Comparison of ENCODE assay signal across 10 mouse cellular contexts in genomic region chr14:6757231-6757536, GRCm38 (mm10). TPM values are rescaled to one million over a fixed set of nuclear protein-coding genes. Genes with fewer than 3 reads are reported as not detected.
DNase-seq lines count a peak whose midpoint lies in the region; ATAC-seq and TF ChIP-seq lines count a peak whose summit lies in the region.
"Not testable (repeated sequence)": the region's sequence is repeated elsewhere in the genome, so short reads cannot be mapped to it uniquely, and the experiment has no call there.
"Had no signal": no experiment of that assay in that cellular context is flagged by ENCODE, and none has a peak within 500 bp of the region (broad histone marks: within the 10 kb centered on the region; RNA-seq: fewer than 3 reads in every experiment).

No protein-coding gene starts in this region.

- DNase-seq in embryonic facial prominence, embryonic 14.5 days (ENCODE audit: low spot score); liver, embryonic 11.5 days (ENCODE audit: low spot score); midbrain, embryonic 14.5 days: not testable (repeated sequence)
- DNase-seq in heart, adult 11 months, result peak; percentile 77
- DNase-seq in kidney, postnatal 14 days, result peak; percentile 1
- DNase-seq in urinary bladder, adult 2 months (ENCODE audit: low spot score), result peak; percentile 17

- not testable (repeated sequence) for H3K36me3 ChIP-seq in embryonic facial prominence, embryonic 14.5 days (ENCODE audit: control insufficient read depth, insufficient read depth, low read length); hindbrain, embryonic 13.5 days; liver, embryonic 11.5 days (ENCODE audit: control insufficient read depth, insufficient read depth, low read length); midbrain, embryonic 14.5 days (ENCODE audit: control insufficient read depth, insufficient read depth, low read length); small intestine, adult 2 months (ENCODE audit: control insufficient read depth, insufficient read depth, low read length)

- H3K9ac ChIP-seq in embryonic facial prominence, embryonic 14.5 days (ENCODE audit: low read depth, low read length), result peak overlapping the region; percentile 46; the same call in 1 of the 2 replicates
- not testable (repeated sequence) for H3K9ac ChIP-seq in hindbrain, embryonic 13.5 days; liver, embryonic 11.5 days (ENCODE audit: low read depth, low read length); midbrain, embryonic 14.5 days (replicated peaks; ENCODE audit: low read length)

- not testable (repeated sequence) for H3K27me3 ChIP-seq in embryonic facial prominence, embryonic 14.5 days (replicated peaks; ENCODE audit: control insufficient read depth, insufficient read depth, low read length); hindbrain, embryonic 13.5 days; liver, embryonic 11.5 days (replicated peaks; ENCODE audit: control insufficient read depth, insufficient read depth, low read length); midbrain, embryonic 14.5 days (ENCODE audit: control insufficient read depth, insufficient read depth, low read length); small intestine, adult 2 months (ENCODE audit: control insufficient read depth, insufficient read depth, low read length)

- H3K4me2 ChIP-seq in embryonic facial prominence, embryonic 14.5 days (ENCODE audit: low read depth, low read length), result peak overlapping the region; percentile 51; the same call in 1 of the 2 replicates
- H3K4me2 ChIP-seq in hindbrain, embryonic 13.5 days, result peak overlapping the region; percentile 31; the same call in 1 of the 2 replicates
- H3K4me2 ChIP-seq in liver, embryonic 11.5 days; midbrain, embryonic 14.5 days (ENCODE audit: low read length): not testable (repeated sequence)

- H3K9me3 ChIP-seq in embryonic facial prominence, embryonic 14.5 days (ENCODE audit: control insufficient read depth, low read length); hindbrain, embryonic 13.5 days; liver, embryonic 11.5 days (ENCODE audit: control insufficient read depth, low read length); midbrain, embryonic 14.5 days (ENCODE audit: control insufficient read depth, low read length): not testable (repeated sequence)

- H3K4me1 ChIP-seq in embryonic facial prominence, embryonic 14.5 days (ENCODE audit: control insufficient read depth, insufficient read depth, low read length); hindbrain, embryonic 13.5 days (replicated peaks); liver, embryonic 11.5 days (replicated peaks; ENCODE audit: control insufficient read depth, insufficient read depth, low read length); midbrain, embryonic 14.5 days (ENCODE audit: control insufficient read depth, insufficient read depth, low read length); small intestine, adult 2 months (ENCODE audit: control insufficient read depth, insufficient read depth, insufficient read length, low read length): not testable (repeated sequence)

- H3K27ac ChIP-seq in embryonic facial prominence, embryonic 14.5 days (replicated peaks; ENCODE audit: low read depth, low read length); hindbrain, embryonic 13.5 days; liver, embryonic 11.5 days (ENCODE audit: low read depth, low read length); midbrain, embryonic 14.5 days (replicated peaks; ENCODE audit: low read depth, low read length); small intestine, adult 2 months (ENCODE audit: insufficient read depth, low read depth, low read length): not testable (repeated sequence)

- peak overlapping the region; percentile 38 for H3K4me3 ChIP-seq in embryonic facial prominence, embryonic 14.5 days (ENCODE audit: low read depth, low read length)
- H3K4me3 ChIP-seq in hindbrain, embryonic 13.5 days, result peak overlapping the region; percentile 48
- H3K4me3 ChIP-seq in liver, embryonic 11.5 days (ENCODE audit: low read depth, low read length), result peak overlapping the region; percentile 41; the same call in 1 of the 2 replicates
- peak overlapping the region; percentile 39; the same call in 1 of the 2 replicates for H3K4me3 ChIP-seq in midbrain, embryonic 14.5 days (replicated peaks; ENCODE audit: low read depth, low read length)
- peak overlapping the region; percentile 39 for H3K4me3 ChIP-seq in small intestine, adult 2 months (ENCODE audit: low read depth, low read length)

- WGBS in embryonic facial prominence, embryonic 14.5 days, result 0% methylated on average over 1 of the region's 13 CpGs
- 10% methylated on average over 2 of the region's 13 CpGs for WGBS in hindbrain, embryonic 13.5 days
- WGBS in liver, embryonic 11.5 days, result 0% methylated on average over 4 of the region's 13 CpGs
- 0% methylated on average over 4 of the region's 13 CpGs for WGBS in midbrain, embryonic 14.5 days
- 1% methylated on average over 6 of the region's 13 CpGs for WGBS in small intestine, adult 2 months

- not testable (repeated sequence) for TF ChIP-seq CTCF in small intestine, adult 2 months (IDR thresholded peaks at IDR 0.05; ENCODE audit: extremely low read depth, insufficient read length, insufficient replicate concordance, low read depth, low read length)

- not testable (repeated sequence) for TF ChIP-seq POLR2A in small intestine, adult 2 months (IDR thresholded peaks at IDR 0.05; ENCODE audit: low read depth, low read length)

- not testable (repeated sequence) for ATAC-seq in embryonic facial prominence, embryonic 14.5 days (ENCODE audit: low read depth); hindbrain, embryonic 13.5 days (ENCODE audit: low FRiP score); liver, embryonic 11.5 days (replicated peaks; ENCODE audit: low FRiP score); midbrain, embryonic 14.5 days (ENCODE audit: low FRiP score, low TSS enrichment)

RNA-seq across cellular contexts. Expression of gene Gm3636, which starts 15.1 kb away (rescaled TPM):
- polyA plus RNA-seq in embryonic facial prominence, embryonic 14.5 days (2014; fragmentation: Nextera tagmentation; extraction: Ambion mirVana), result 4.5 and 4.8 TPM in 2 replicates
- 14.5 and 16.5 TPM in 2 replicates for polyA plus RNA-seq in hindbrain, embryonic 13.5 days (2015; fragmentation: Nextera tagmentation; extraction: Ambion mirVana)
- polyA plus RNA-seq in liver, embryonic 11.5 days (2014; fragmentation: Nextera tagmentation; extraction: Ambion mirVana), result 1.8 and 1.9 TPM in 2 replicates
- 16.0 and 20.2 TPM in 2 replicates for polyA plus RNA-seq in midbrain, embryonic 14.5 days (2014; fragmentation: Nextera tagmentation; extraction: Ambion mirVana)
- not detected in 2 replicates for polyA plus RNA-seq in small intestine, adult 2 months (2012; rRNA removed)
- polyA plus RNA-seq in urinary bladder, adult 2 months (2012; rRNA removed), result 9.9 and 19.2 TPM in 2 replicates

RNA-seq across cellular contexts. Expression of gene Gm8362, which starts 17.0 kb away (rescaled TPM):
- polyA plus RNA-seq in embryonic facial prominence, embryonic 14.5 days (2014; fragmentation: Nextera tagmentation; extraction: Ambion mirVana), result not detected in 2 replicates
- not detected in 2 replicates for polyA plus RNA-seq in hindbrain, embryonic 13.5 days (2015; fragmentation: Nextera tagmentation; extraction: Ambion mirVana)
- polyA plus RNA-seq in liver, embryonic 11.5 days (2014; fragmentation: Nextera tagmentation; extraction: Ambion mirVana), result not detected in 2 replicates
- polyA plus RNA-seq in midbrain, embryonic 14.5 days (2014; fragmentation: Nextera tagmentation; extraction: Ambion mirVana), result not detected in 2 replicates
- polyA plus RNA-seq in small intestine, adult 2 months (2012; rRNA removed), result not detected in 2 replicates
- polyA plus RNA-seq in urinary bladder, adult 2 months (2012; rRNA removed), result not detected in 2 replicates
- polyA plus RNA-seq: gonadal fat pad, adult 2 months; kidney, adult 2 months had no signal

RNA-seq across cellular contexts. Expression of gene Gm8050, which starts 37.1 kb away (rescaled TPM):
- not detected in 2 replicates for polyA plus RNA-seq in embryonic facial prominence, embryonic 14.5 days (2014; fragmentation: Nextera tagmentation; extraction: Ambion mirVana)
- 0.26 TPM in 1 of 2 replicates, not detected in the other for polyA plus RNA-seq in hindbrain, embryonic 13.5 days (2015; fragmentation: Nextera tagmentation; extraction: Ambion mirVana)
- not detected in 2 replicates for polyA plus RNA-seq in liver, embryonic 11.5 days (2014; fragmentation: Nextera tagmentation; extraction: Ambion mirVana)
- 0.18 TPM in 1 of 2 replicates, not detected in the other for polyA plus RNA-seq in midbrain, embryonic 14.5 days (2014; fragmentation: Nextera tagmentation; extraction: Ambion mirVana)
- not detected in 2 replicates for polyA plus RNA-seq in small intestine, adult 2 months (2012; rRNA removed)
- 0.04 TPM in 1 of 2 replicates, not detected in the other for polyA plus RNA-seq in urinary bladder, adult 2 months (2012; rRNA removed)
- polyA plus RNA-seq: kidney, adult 2 months had no signal
